Mouse (Mus musculus): Measurements from ENCODE around the gene Trpc4.

GRCm38 (mm10) chr3:54222549-54222948 is 66.7 kb downstream of the Trpc4 start:
- no peak for TF ChIP-seq POLR2A (IDR thresholded peaks at IDR 0.05; ENCODE audit: low read depth, low read length)
- no peak for TF ChIP-seq CTCF (IDR thresholded peaks at IDR 0.05; ENCODE audit: extremely low read depth, insufficient read depth, insufficient read length, insufficient replicate concordance)

All from spleen, adult 2 months (tissue).